Mouse (Mus musculus) kidney, adult 11 months (tissue): ENCODE measurements around the gene Sh2d7.

Experiments used
- DNase-seq: peaks from one replicate; pipeline ENCODE4 v3.0.0; 2022

Gene Sh2d7

GRCm38 (mm10) chr9:54538684-54539083 lies at the start of gene Sh2d7:
Sh2d7 (plus strand) TSS chr9:54538984.
- DNase-seq, result no peak

GRCm38 (mm10) chr9:54489599-54489998 lies 49.2 kb upstream of the Sh2d7 start:
- no peak for DNase-seq

- no peak for DNase-seq
Measured at GRCm38 (mm10) chr9:54490431-54490830, 48.4 kb upstream of the Sh2d7 start.

GRCm38 (mm10) chr9:54499291-54499690 lies 39.5 kb upstream of the Sh2d7 start:
- DNase-seq, result no peak

- DNase-seq, result no peak
Measured at GRCm38 (mm10) chr9:54499791-54500190, 39.0 kb upstream of the Sh2d7 start.

- peak; percentile 45 for DNase-seq
Measured at GRCm38 (mm10) chr9:54500832-54501452, 37.8 kb upstream of the Sh2d7 start.

GRCm38 (mm10) chr9:54501453-54502110 lies 37.2 kb upstream of the Sh2d7 start, which contains the start of gene Dmxl2:
Dmxl2 (minus strand) TSS chr9:54501626.
- peak; percentile 96 for DNase-seq

- DNase-seq, result no peak
Measured at GRCm38 (mm10) chr9:54502111-54502495, 36.7 kb upstream of the Sh2d7 start.

- DNase-seq, result peak; percentile 55
Measured at GRCm38 (mm10) chr9:54502873-54503272, 35.9 kb upstream of the Sh2d7 start.

- no peak for DNase-seq
Measured at GRCm38 (mm10) chr9:54515991-54516390, 22.8 kb upstream of the Sh2d7 start.

GRCm38 (mm10) chr9:54518921-54519320 lies 19.9 kb upstream of the Sh2d7 start:
- DNase-seq, result no peak

GRCm38 (mm10) chr9:54520286-54520685 lies 18.5 kb upstream of the Sh2d7 start:
- DNase-seq, result peak; percentile 77

GRCm38 (mm10) chr9:54527694-54528093 lies 11.1 kb upstream of the Sh2d7 start:
- no peak for DNase-seq

- DNase-seq, result no peak
Measured at GRCm38 (mm10) chr9:54529950-54530349, 8.8 kb upstream of the Sh2d7 start.

- no peak for DNase-seq
Measured at GRCm38 (mm10) chr9:54530836-54531235, 7.9 kb upstream of the Sh2d7 start.

- no peak for DNase-seq
Measured at GRCm38 (mm10) chr9:54531421-54531820, 7.4 kb upstream of the Sh2d7 start.

GRCm38 (mm10) chr9:54532926-54533325 lies 5.9 kb upstream of the Sh2d7 start:
- no peak for DNase-seq

- no peak for DNase-seq
Measured at GRCm38 (mm10) chr9:54533975-54534374, 4.8 kb upstream of the Sh2d7 start.

- DNase-seq, result peak; percentile 17
Measured at GRCm38 (mm10) chr9:54536236-54536635, 2.5 kb upstream of the Sh2d7 start.

- no peak for DNase-seq
Measured at GRCm38 (mm10) chr9:54537030-54537429, 1.8 kb upstream of the Sh2d7 start.

- no peak for DNase-seq
Measured at GRCm38 (mm10) chr9:54537480-54537879, 1.3 kb upstream of the Sh2d7 start.

GRCm38 (mm10) chr9:54538244-54538643 lies 540 bp upstream of the Sh2d7 start:
- no peak for DNase-seq

GRCm38 (mm10) chr9:54540801-54541200 lies 2.0 kb downstream of the Sh2d7 start:
- DNase-seq, result no peak

- DNase-seq, result no peak
Measured at GRCm38 (mm10) chr9:54544212-54544953, 5.6 kb downstream of the Sh2d7 start.
